Mouse (Mus musculus): ENCODE measurements at regions not wholly inside any gene's neighbourhood (a gene's known extent, or its start where the extent isn't known, plus 50 kb on each side); places are given as distances from the start of the nearest gene placed in this dataset.

DNA sequence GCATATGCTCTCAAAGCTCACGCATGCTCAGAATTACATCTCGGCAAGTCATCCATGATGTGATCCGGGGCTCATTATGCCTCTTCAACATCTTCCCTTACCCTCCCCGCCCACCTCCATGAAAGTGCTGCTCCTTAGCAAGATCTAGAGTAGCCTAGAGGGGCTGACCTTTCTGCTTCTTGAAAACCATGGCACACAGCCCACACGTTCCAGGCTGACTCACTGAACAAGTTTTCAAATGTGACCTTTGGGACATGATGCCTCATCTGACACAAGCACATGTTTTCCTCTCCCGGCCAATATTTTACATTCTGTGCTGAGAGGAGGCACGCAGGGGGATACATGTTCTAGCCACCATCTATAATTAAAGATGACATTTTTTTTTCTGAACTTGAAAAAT is 340.1 kb upstream of the Cdh11 start:
- intact Hi-C loops (cut with DNase I): no loop called here
- peak; percentile 24 to 28 for DNase-seq

GRCm38 (mm10) chr8:103138136-103138535 is 352.7 kb upstream of the Cdh11 start:
- DNase-seq: no peak
- intact Hi-C loops (cut with DNase I): no loop called here

GRCm38 (mm10) chr8:103144835-103145234 is 359.4 kb upstream of the Cdh11 start:
- intact Hi-C loops (cut with DNase I): no loop called here
- no peak for DNase-seq

- intact Hi-C loops (cut with DNase I): no loop called here
- DNase-seq: no peak
Observed at GRCm38 (mm10) chr8:103148013-103148412, 362.6 kb upstream of the Cdh11 start.

DNA sequence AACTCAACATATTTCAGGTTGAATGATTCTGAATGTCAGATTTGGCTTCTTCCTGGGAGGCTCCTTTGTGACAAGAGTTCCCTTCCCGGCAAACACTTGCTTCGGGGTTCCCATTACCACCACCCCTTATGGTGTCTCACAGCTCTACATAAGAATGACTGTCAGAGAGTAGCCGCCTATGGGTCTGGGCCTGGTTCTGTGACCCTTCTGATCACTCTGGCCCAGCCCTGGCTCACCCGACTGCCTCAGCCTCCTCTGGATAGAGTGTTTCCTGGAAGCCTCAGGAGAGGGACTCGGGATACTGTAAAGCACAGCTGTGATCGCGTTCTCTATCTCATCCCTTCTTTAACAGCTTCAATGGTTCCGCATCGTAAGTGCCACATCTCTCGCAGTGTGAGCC is 363.0 kb upstream of the Cdh11 start:
- intact Hi-C loops (cut with DNase I): no loop called here
- no peak for DNase-seq

DNA sequence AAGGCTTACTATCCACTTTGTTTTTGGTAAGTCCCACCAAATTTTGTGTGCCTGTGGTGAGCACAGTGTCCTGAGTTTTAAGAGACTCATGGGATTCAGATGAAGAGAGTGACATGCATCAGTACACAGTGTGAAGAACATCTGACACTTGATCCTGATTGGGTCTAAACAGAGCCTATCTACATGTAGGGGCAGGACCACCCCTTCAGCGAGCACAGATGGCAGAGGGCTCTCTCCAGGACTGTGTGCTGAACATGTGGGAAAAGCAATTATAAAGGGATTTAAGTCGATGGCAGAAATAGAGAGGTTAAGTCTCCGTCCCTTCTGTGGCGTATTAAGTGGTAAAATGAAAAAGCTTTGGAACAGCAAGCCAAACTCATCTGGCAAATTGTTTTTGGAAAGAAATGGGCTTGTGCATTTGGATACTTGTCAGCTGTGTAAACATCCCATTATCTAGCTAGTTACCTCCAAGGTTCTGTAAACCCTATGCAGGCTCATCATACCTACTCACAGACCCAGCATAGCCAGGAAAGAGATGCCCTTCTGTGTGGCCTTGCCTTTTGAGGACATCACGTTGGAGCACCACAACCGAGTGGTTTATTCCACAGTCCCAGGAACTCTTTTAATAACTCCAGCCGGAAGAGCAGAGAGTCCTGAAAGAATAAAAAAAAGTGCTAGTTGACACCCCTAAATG is 381.3 kb upstream of the Cdh11 start:
- intact Hi-C loops (cut with DNase I): no loop called here
- DNase-seq: no peak

- intact Hi-C loops (cut with DNase I): no loop called here
- DNase-seq: no peak
Observed at GRCm38 (mm10) chr8:103173313-103173712, 387.9 kb upstream of the Cdh11 start.

GRCm38 (mm10) chr8:103173803-103174429 is 388.5 kb upstream of the Cdh11 start:
- no peak for DNase-seq
- intact Hi-C loops (cut with DNase I): no loop called here

GRCm38 (mm10) chr8:103180661-103181060 is 395.2 kb upstream of the Cdh11 start:
- no peak for DNase-seq
- intact Hi-C loops (cut with DNase I): no loop called here

DNA sequence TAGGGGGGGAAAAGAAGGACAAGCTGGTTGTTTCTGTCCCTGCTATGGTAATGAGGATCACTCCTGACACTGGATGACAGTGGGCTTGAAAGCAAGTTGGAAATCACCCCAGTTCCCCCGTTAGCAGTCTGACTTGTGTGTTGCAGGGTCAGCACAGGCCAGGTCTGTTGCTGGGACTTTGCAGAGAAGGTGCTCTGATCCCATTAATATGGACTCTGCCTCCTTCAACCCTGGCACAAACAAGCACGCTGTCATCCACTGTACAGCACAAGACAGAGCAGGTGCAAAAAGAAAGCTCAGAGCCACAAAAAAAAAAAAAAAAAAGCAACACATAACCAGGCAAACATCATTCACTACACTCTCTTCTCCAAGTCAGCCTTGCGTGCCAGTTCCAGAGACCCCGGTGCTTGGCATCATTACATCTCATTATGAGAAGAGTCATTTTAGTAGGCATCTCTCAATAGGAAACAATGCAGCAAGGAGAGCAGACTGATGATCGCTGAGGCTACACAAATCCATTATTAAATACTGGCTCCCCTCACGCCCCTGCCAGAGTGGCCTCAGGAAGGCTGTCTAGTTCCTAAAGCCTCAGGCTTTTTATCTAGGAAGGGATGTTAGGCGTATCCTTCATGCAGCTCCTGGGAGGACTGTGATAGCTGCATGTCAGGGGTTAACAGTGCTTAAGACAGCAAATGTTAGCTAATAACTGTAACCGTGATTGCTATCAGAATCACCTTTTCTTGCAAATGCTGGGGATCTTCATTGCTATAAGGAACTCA is 403.5 kb upstream of the Cdh11 start:
- intact Hi-C loops (cut with DNase I): no loop called here
- DNase-seq: no peak

DNA sequence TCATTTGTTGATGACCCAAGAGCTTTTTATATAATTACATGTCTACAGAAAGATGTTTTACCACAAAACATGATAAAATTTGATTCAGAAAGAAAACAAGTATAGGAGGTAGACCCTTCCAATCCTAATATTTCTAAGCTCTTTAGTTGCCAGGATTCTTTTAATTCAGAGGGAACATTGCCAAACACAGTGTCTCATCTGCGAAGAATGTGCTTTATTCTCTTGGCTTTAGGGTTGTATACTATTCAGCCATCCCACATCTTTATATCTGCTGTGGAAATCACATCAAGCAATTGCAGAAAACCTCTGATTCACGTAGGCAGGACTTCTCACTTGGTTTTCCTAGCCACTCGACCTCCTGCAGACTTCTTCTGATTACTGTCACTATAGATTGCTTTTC is 412.8 kb upstream of the Cdh11 start:
- no peak for DNase-seq
- intact Hi-C loops (cut with DNase I): no loop called here

GRCm38 (mm10) chr8:103199696-103200615 is 414.5 kb upstream of the Cdh11 start:
- intact Hi-C loops (cut with DNase I): no loop called here
- DNase-seq: no peak

GRCm38 (mm10) chr8:103203710-103204109 is 418.3 kb upstream of the Cdh11 start:
- no peak for DNase-seq
- intact Hi-C loops (cut with DNase I): no loop called here

- no peak for DNase-seq
- intact Hi-C loops (cut with DNase I): no loop called here
Observed at GRCm38 (mm10) chr8:103214606-103215005, 429.2 kb upstream of the Cdh11 start.

DNA sequence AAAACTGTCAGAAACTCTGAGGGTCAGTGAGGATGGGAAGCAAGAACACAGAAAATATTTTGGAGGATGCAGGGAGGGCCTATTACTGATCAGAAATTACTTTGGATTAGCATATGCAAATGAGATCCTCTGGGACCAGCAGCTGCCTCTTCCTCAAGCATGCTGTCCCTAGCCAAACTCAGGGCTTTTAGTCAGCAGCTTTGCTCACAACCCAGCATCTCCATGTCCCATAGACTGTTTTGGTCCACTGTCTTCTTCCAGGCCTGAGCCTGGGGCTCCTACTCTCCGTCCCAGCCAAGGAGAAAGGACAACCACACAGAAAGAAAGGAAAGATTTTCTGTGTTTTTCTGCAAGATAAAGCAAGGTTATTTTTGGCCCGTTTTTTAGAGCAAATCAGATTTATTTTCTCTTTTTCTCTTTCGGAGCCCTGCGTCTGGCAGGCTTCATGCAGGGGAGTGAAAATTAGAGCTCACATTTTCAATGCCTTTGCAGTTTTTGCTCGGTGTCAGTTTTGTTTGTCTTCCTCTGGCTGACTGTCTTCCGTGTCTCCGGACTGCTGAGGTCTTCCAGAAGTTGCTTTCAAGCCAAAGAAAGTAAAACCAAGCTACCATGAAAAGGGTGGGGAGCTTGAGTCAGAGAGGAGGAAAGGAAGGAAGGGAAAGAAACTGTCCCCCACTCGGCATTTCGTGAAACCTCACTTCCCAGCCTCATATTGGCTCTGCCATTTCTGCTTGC is 445.5 kb upstream of the Cdh11 start:
- DNase-seq: no peak
- intact Hi-C loops (cut with DNase I): no loop called here

- intact Hi-C loops (cut with DNase I): no loop called here
- DNase-seq: no peak
Observed at GRCm38 (mm10) chr8:103234374-103234773, 448.9 kb upstream of the Cdh11 start.

- peak in 1 of 2 experiments; percentile 19 for DNase-seq
- intact Hi-C loops (cut with DNase I): no loop called here
Observed at GRCm38 (mm10) chr8:103235614-103236013, 450.2 kb upstream of the Cdh11 start.

DNA sequence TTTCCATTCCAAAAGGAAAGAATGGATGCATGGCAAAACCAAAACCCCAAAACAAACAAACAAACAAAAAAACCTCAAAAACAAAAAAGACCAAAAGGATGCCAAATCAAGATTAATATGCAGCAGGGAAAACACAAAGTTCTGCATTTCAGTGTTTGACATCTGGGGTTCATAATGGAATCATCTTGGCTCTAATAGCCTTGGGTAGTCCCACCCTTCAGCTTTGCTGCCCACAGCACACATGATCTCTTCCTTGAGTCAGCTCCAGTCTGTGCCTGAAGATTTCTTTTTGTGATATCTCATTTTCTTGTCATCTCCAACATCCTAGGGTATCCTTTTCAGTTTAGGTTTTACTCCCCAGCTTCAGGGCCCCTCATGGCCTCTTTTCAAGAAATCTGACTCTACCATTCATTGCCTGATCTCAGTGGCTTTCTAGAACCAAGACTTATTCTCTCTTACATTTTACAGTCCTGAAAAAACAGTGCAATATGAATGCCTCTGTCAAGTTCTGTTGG is 453.1 kb upstream of the Cdh11 start:
- intact Hi-C loops (cut with DNase I): no loop called here
- DNase-seq: no peak

- intact Hi-C loops (cut with DNase I): no loop called here
- DNase-seq: peak in 1 of 2 experiments; percentile 8
Observed at GRCm38 (mm10) chr8:103244169-103244568, 458.7 kb upstream of the Cdh11 start.

DNA sequence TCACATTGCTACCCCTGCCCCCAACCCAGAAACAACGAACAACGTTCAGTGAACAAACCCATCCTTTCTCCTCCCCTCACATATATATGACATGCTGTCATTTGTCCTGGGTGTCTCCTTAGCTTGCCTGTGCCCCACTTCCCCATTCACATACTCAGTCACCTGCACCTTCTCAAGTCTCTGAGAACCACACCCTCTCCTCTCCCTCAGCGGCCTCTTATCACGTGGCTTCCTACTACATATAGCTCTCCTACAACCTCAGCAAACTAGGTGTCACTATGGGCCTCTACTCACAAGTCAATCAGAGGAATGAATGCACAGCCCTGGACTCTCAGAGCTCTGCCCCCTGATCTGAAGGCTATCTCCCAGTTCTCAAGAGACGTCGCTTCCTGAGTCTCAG is 459.2 kb upstream of the Cdh11 start:
- intact Hi-C loops (cut with DNase I): no loop called here
- no peak for DNase-seq

Measured in gastrocnemius, postnatal 36 days (tissue).